Mouse (Mus musculus): ENCODE data around the gene Ehbp1. TPM values are rescaled to one million over a fixed set of nuclear protein-coding genes. Genes with fewer than 3 reads are reported as not detected.
A peak's percentile ranks its signal among the peaks of the same experiment; 100 is the strongest.

Ehbp1 gene
- polyA plus RNA-seq, 1 experiment from 2014 or later = 12.6 TPM

DNA sequence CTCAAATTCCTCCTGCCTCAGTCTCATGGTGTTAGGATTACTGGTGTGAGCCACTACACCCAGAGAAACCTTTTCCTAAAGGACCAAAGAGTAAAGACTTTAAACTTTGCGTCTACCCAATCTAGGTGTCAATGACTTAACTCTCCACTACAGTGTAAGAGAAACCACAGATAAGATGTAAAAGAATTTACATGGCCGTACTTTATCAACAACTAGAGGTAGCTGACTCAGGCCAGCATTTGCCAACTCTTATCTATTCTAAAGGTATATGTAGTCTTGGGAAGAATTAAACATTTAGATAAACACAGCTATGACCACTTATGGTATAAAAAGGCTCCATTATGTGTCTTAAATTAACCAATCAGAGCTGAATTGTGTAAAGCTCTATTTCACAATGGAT, 67.9 kb downstream of the Ehbp1 start:
- Histone ChIP-seq H3K36me3 (peaks cover 9% of the 10 kb centered on the region), H3K4me3 (no peak overlapping the region), H3K9me3 (no peaks in the 10 kb centered on the region), H3K27me3 (no peaks in the 10 kb centered on the region), H3K4me2 (replicated peaks) (no peak overlapping the region), H3K4me1 (no peaks in the 10 kb centered on the region), H3K9ac (no peak overlapping the region), H3K27ac (no peak overlapping the region)
- 91% methylated on average over 2 of the region's 2 CpGs for WGBS
- no peak for ATAC-seq (ENCODE audit: insufficient number of reproducible peaks, insufficient read depth, low FRiP score, low TSS enrichment)

DNA sequence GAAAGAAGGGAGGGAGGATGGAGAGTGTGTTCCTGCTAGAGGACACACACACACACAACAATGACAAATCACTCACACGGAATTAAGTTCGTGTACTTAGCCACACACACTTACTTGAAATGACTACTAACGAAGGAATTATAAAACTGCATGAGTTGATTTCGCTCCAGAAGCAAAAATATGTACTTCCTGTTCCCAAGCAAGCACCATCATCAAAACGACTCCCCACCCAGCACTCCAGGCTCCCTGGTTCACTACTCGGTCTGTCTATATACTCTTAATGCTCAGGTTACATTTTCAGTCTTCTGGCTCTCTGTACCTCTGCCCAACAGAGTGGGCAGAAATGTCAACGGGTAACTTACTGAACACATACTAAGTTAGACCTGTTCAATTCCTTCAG, 68.7 kb downstream of the Ehbp1 start:
- Histone ChIP-seq H3K27ac (no peak overlapping the region), H3K4me2 (replicated peaks) (no peak overlapping the region), H3K4me3 (no peak overlapping the region), H3K36me3 (peaks cover 9% of the 10 kb centered on the region), H3K9ac (no peak overlapping the region), H3K4me1 (no peaks in the 10 kb centered on the region), H3K27me3 (no peaks in the 10 kb centered on the region), H3K9me3 (no peaks in the 10 kb centered on the region)
- no peak for ATAC-seq (ENCODE audit: insufficient number of reproducible peaks, insufficient read depth, low FRiP score, low TSS enrichment)
- WGBS = 84% methylated on average over 7 of the region's 7 CpGs

DNA sequence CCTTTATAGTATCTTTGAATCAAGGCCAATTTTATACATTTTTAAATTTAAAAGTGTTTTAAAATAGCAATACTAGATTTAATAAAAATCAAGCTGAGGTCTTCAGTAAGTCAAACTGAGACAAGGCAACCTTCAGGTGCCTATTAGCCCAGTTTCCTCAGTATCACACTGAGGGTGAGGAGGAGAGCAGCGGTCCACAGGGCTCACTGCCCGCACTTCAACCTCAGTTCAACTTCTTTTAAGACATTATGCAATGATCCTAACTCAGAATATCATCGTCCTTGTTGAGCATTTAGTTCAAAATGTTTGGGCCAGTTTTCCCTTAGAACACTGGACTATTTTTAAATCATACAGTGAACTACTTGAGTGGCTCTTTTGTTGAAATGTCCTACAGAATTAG, 70.2 kb downstream of the Ehbp1 start:
- WGBS = 92% methylated on average over 3 of the region's 3 CpGs
- H3K4me3 ChIP-seq = no peak overlapping the region
- H3K4me2 ChIP-seq (replicated peaks) = no peak overlapping the region
- no peak for ATAC-seq (ENCODE audit: insufficient number of reproducible peaks, insufficient read depth, low FRiP score, low TSS enrichment)
- peaks cover 6% of the 10 kb centered on the region for H3K36me3 ChIP-seq
- H3K4me1 ChIP-seq = no peaks in the 10 kb centered on the region
- H3K9ac ChIP-seq = no peak overlapping the region
- H3K27ac ChIP-seq = no peak overlapping the region
- H3K9me3 ChIP-seq = no peaks in the 10 kb centered on the region
- no peaks in the 10 kb centered on the region for H3K27me3 ChIP-seq

DNA sequence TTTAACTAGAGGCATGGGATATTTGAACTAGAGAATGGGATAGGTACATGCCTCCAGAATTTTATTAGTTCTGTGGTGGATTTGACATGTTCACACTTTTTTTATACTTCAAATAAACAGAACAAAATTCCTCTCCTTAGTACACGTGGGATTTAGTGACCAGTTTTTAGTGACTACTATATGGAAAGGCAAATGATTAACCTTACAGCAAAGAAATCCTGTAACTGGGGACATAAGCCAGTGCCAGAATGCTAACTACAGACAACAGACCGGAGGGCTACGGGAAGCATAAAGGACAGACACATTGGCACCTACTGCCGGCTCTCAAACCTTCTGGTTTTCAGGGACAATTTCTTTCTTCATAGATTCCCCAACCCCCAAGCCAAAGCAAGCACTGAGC, 72.4 kb downstream of the Ehbp1 start:
- Histone ChIP-seq H3K9ac (no peak overlapping the region), H3K27me3 (no peaks in the 10 kb centered on the region), H3K27ac (no peak overlapping the region), H3K4me1 (no peaks in the 10 kb centered on the region), H3K9me3 (no peaks in the 10 kb centered on the region), H3K36me3 (no peaks in the 10 kb centered on the region), H3K4me2 (replicated peaks) (no peak overlapping the region), H3K4me3 (no peak overlapping the region)
- ATAC-seq (ENCODE audit: insufficient number of reproducible peaks, insufficient read depth, low FRiP score, low TSS enrichment) = no peak
- WGBS = 85% methylated on average over 4 of the region's 4 CpGs

DNA sequence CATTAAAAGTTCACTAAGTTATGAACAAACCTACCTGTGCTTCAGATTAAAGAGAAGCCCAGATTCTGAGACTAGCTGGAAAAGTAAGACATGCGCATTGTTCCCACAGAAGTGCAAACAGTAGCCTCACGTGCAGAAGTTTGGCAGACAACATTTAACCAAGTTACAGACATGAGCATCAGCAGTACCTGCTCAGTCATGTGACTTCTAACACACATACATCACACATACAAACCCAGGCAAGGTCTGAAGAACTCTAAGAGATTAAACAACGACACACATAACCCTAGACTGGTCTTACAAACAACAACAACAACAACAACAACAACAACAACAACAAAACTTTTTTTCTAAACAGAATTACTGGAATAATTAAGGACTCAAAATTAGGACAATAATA, 72.9 kb downstream of the Ehbp1 start:
- no peaks in the 10 kb centered on the region for H3K27me3 ChIP-seq
- no peak overlapping the region for H3K4me3 ChIP-seq
- no peaks in the 10 kb centered on the region for H3K4me1 ChIP-seq
- no peak overlapping the region for H3K4me2 ChIP-seq (replicated peaks)
- no peaks in the 10 kb centered on the region for H3K36me3 ChIP-seq
- no peaks in the 10 kb centered on the region for H3K9me3 ChIP-seq
- no peak for ATAC-seq (ENCODE audit: insufficient number of reproducible peaks, insufficient read depth, low FRiP score, low TSS enrichment)
- H3K27ac ChIP-seq = no peak overlapping the region
- WGBS = 94% methylated on average over 3 of the region's 3 CpGs
- no peak overlapping the region for H3K9ac ChIP-seq

DNA sequence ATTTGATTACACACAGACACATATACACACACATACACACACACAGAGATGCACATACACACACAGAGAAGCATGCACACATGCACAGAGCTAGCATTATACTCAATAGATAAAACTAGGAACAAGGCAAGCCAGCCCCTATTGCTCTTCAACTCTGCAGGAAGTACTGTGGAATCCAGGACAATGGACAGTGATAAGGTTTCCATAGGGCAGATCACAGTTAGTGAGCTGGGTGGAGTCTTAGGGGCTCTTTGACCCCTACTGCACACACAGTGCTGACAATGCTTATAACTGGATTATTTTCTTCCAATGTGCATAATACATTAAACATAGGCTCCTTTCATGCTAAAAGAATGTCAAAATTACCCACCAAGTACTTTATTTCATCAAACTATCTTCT, 75.1 kb downstream of the Ehbp1 start:
- Histone ChIP-seq H3K9me3 (no peaks in the 10 kb centered on the region), H3K4me3 (no peak overlapping the region), H3K36me3 (no peaks in the 10 kb centered on the region), H3K27me3 (no peaks in the 10 kb centered on the region), H3K9ac (no peak overlapping the region), H3K4me1 (no peaks in the 10 kb centered on the region), H3K4me2 (replicated peaks) (no peak overlapping the region), H3K27ac (no peak overlapping the region)
- ATAC-seq (ENCODE audit: insufficient number of reproducible peaks, insufficient read depth, low FRiP score, low TSS enrichment) = no peak

DNA sequence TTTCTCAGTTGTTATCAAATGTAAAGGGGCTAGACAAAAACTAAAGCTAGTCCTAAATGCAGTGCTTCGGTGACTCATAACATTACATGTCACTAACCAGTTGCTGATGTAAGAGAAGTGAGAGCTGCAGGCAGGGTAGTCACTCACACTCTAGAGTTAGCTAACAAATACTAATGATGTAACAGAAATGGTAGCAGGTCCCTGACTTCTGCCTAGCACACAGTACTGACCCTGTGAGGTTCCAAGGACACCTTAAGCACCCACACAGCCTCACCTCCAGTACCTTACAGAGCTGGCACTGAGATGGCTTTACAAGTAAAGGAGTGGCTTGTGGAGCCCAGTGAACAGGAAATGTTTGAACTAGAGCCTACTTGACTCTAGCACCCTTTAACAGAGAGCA, 86.7 kb downstream of the Ehbp1 start:
- Histone ChIP-seq H3K4me2 (replicated peaks) (no peak overlapping the region), H3K27ac (no peak overlapping the region), H3K36me3 (no peaks in the 10 kb centered on the region), H3K4me3 (no peak overlapping the region), H3K27me3 (no peaks in the 10 kb centered on the region), H3K4me1 (no peaks in the 10 kb centered on the region), H3K9me3 (no peaks in the 10 kb centered on the region), H3K9ac (no peak overlapping the region)
- no peak for ATAC-seq (ENCODE audit: insufficient number of reproducible peaks, insufficient read depth, low FRiP score, low TSS enrichment)
- 98% methylated on average over 1 of the region's 1 CpGs for WGBS

DNA sequence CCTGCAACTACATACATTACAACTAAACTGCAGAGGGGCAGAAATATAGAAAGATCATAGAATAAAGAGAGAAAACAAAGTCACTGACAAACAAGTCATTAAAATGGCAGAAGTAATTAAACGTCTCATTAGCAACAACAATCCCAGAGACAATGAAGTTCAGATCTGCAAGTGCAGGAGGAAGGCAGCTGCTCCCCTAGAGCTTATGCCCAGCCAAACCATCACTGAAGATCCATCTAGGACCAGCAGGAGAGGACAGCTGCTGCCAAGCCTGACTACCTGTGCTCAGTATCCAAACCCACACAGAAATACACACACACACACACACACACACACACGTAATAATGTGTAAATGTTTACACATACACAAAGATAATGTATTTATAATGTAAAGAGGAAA, 92.7 kb downstream of the Ehbp1 start:
- H3K4me3 ChIP-seq = no peak overlapping the region
- no peak for ATAC-seq (ENCODE audit: insufficient number of reproducible peaks, insufficient read depth, low FRiP score, low TSS enrichment)
- no peak overlapping the region for H3K4me2 ChIP-seq (replicated peaks)
- H3K27ac ChIP-seq = no peak overlapping the region
- H3K27me3 ChIP-seq = no peaks in the 10 kb centered on the region
- 85% methylated on average over 2 of the region's 2 CpGs for WGBS
- no peaks in the 10 kb centered on the region for H3K36me3 ChIP-seq
- H3K4me1 ChIP-seq = no peaks in the 10 kb centered on the region
- H3K9me3 ChIP-seq = no peaks in the 10 kb centered on the region
- H3K9ac ChIP-seq = no peak overlapping the region

DNA sequence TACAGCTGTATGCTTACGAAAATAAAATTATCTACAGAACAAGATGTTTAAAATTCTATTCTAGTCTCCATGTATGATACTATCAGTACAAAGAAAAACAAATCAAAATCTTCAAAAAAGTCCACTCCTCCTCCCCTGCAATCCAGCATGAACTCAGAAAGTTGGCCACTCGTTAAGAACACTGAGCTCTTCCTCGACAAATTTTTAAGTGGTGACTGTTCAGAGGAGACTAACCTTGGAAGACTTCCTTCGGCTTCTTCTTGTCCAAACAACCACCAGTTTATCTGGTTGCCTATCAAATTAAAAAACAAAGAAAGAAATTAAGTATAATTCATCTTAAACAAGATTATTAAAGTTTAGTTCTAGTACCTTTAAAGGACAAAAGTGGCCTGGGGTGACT, 94.4 kb downstream of the Ehbp1 start:
- 70% methylated on average over 4 of the region's 4 CpGs for WGBS
- no peak overlapping the region for H3K9ac ChIP-seq
- no peak overlapping the region for H3K4me2 ChIP-seq (replicated peaks)
- no peaks in the 10 kb centered on the region for H3K36me3 ChIP-seq
- H3K27ac ChIP-seq = no peak overlapping the region
- no peaks in the 10 kb centered on the region for H3K4me1 ChIP-seq
- no peak for ATAC-seq (ENCODE audit: insufficient number of reproducible peaks, insufficient read depth, low FRiP score, low TSS enrichment)
- H3K9me3 ChIP-seq = no peaks in the 10 kb centered on the region
- H3K27me3 ChIP-seq = no peaks in the 10 kb centered on the region
- H3K4me3 ChIP-seq = no peak overlapping the region

DNA sequence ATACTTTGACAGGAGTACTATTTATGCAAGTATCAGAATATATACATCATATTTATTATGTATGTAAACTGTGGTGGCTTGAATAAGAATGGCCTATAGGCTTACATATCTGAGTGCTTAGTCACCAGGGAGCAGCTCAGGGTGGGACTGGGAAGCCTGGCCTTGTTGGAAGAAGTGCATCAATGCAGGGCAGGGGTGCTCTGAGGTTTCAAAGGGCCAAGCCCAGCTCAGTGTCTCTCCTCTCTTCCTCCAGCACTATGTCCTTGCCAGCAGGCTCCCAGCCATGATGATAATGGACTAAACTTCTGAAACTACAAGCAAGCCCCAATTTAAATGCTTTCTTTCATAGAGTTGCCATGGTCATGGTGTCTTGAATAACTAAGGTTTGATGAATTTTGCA, 95.0 kb downstream of the Ehbp1 start:
- Histone ChIP-seq H3K4me3 (no peak overlapping the region), H3K27ac (no peak overlapping the region), H3K4me2 (replicated peaks) (no peak overlapping the region), H3K9me3 (no peaks in the 10 kb centered on the region), H3K4me1 (no peaks in the 10 kb centered on the region), H3K9ac (no peak overlapping the region), H3K27me3 (no peaks in the 10 kb centered on the region), H3K36me3 (no peaks in the 10 kb centered on the region)
- no peak for ATAC-seq (ENCODE audit: insufficient number of reproducible peaks, insufficient read depth, low FRiP score, low TSS enrichment)

DNA sequence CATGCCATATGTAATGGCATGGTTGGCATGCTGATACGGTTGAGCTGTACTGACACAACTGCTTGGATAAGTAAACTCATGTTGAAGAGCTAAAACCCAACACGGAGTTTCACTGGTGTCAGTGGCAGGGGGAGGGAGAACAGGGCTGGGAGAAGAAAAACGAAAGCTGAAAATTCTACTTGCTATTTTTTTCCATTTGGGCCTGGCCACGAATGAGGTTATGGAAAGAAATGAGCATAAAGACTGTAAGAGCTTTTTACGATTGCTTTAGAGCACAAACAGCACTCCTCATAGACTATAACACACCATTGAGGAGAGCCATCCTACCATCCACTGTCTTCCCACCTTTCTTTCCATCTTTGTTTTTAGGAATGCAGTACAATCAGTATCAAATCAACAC, 106.5 kb downstream of the Ehbp1 start:
- H3K27ac ChIP-seq = no peak overlapping the region
- H3K27me3 ChIP-seq = no peaks in the 10 kb centered on the region
- no peaks in the 10 kb centered on the region for H3K36me3 ChIP-seq
- peaks cover 5% of the 10 kb centered on the region for H3K4me1 ChIP-seq
- no peak for ATAC-seq (ENCODE audit: insufficient number of reproducible peaks, insufficient read depth, low FRiP score, low TSS enrichment)
- H3K4me2 ChIP-seq (replicated peaks) = no peak overlapping the region
- no peaks in the 10 kb centered on the region for H3K9me3 ChIP-seq
- H3K4me3 ChIP-seq = no peak overlapping the region
- H3K9ac ChIP-seq = no peak overlapping the region
- 88% methylated on average over 5 of the region's 5 CpGs for WGBS

DNA sequence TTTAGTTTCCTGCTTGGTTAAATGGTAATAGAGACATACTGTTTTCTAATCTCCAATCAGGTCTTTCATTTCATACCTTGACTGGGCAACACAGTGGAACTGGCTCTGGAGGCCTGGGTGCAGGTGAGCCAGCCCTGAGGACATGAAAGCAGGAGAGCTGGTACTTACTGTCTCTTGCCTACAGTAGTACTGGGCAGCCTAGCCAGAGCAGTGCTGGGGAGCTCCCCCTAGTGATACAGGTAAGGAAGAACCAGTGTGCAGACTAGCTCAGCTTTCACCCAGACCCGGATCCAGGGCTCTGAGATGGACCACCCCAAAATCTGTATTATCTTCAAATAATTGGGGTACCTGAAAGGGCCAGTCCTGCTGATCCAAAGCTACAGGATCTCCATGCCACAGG, 107.4 kb downstream of the Ehbp1 start:
- H3K36me3 ChIP-seq = no peaks in the 10 kb centered on the region
- H3K27me3 ChIP-seq = no peaks in the 10 kb centered on the region
- H3K4me2 ChIP-seq (replicated peaks) = no peak overlapping the region
- H3K4me3 ChIP-seq = no peak overlapping the region
- no peaks in the 10 kb centered on the region for H3K9me3 ChIP-seq
- no peak for ATAC-seq (ENCODE audit: insufficient number of reproducible peaks, insufficient read depth, low FRiP score, low TSS enrichment)
- H3K9ac ChIP-seq = no peak overlapping the region
- no peak overlapping the region for H3K27ac ChIP-seq
- H3K4me1 ChIP-seq = peaks cover 5% of the 10 kb centered on the region
- WGBS = 55% methylated on average over 1 of the region's 1 CpGs

DNA sequence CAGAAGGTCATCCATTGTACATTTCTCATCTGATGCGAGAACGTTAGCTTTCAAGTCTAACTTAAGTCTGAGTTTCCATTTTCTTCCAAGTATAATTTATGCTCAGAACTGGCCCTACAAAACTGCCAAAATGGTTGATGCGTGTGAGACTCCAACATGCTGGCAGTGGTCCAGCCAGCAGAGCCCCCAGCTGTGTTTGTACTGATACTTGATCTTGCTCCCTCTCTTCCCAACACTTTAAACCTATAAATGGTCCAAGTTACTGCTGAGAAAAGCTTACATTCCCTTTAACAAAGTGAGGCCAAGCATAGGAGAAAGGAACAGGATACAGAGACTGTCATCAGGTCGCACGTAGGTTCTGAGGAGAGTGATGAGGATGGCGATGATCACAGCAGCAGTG, 111.2 kb downstream of the Ehbp1 start:
- H3K9me3 ChIP-seq = no peaks in the 10 kb centered on the region
- ATAC-seq (ENCODE audit: insufficient number of reproducible peaks, insufficient read depth, low FRiP score, low TSS enrichment) = peak; percentile 28; the same call in 1 of the 2 replicates
- H3K36me3 ChIP-seq = no peaks in the 10 kb centered on the region
- peaks cover 5% of the 10 kb centered on the region for H3K4me1 ChIP-seq
- no peaks in the 10 kb centered on the region for H3K27me3 ChIP-seq
- H3K9ac ChIP-seq = no peak overlapping the region
- H3K27ac ChIP-seq = 0 out of 2 replicates have a peak overlapping the region, but pooled peaks have one; percentile 13
- H3K4me2 ChIP-seq (replicated peaks) = no peak overlapping the region
- no peak overlapping the region for H3K4me3 ChIP-seq
- 70% methylated on average over 6 of the region's 6 CpGs for WGBS
